ENCODE assay signal across 25 mouse cellular contexts in the genomic region with DNA sequence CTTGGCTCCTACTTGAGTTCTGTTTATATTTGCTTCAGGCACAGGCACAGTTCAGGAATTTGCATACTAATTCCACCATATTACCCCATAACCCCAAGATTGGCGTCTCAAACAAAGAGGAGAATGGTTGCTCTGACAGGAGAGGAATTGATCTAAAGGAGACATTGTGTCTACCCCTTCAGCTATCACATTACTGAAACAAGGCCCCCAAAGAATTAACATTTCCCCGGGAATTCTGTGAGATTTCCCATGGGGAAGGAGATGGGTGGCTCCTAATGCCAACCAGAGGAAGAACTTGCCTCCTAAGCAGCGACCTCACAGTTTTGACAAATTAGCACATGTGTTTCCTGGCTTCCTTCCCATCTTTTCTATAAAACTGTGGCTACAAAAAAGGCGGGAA. TPM values are rescaled to one million over a fixed set of nuclear protein-coding genes. Genes with fewer than 3 reads are reported as not detected.
DNase-seq lines count a peak whose midpoint lies in the region; ATAC-seq and TF ChIP-seq lines count a peak whose summit lies in the region.
"Had no signal": no experiment of that assay in that cellular context is flagged by ENCODE, and none has a peak within 500 bp of the region (broad histone marks: within the 10 kb centered on the region; RNA-seq: fewer than 3 reads in every experiment).

No protein-coding gene starts in this region.

- no peak for TF ChIP-seq RAD21 in CH12.LX (IDR thresholded peaks at IDR 0.05; ENCODE audit: low read depth, low read length)

- no peak for TF ChIP-seq CTCF in lung, embryonic 14.5 days (IDR thresholded peaks at IDR 0.05; ENCODE audit: low read depth)
- TF ChIP-seq CTCF in CH12.LX (conservative IDR thresholded peaks at IDR 0.05 in 1 of 2, IDR thresholded peaks at IDR 0.05 in 1 of 2; ENCODE audit: low read depth in 2 of 2, low read length in 2 of 2) = no peak
- TF ChIP-seq CTCF in brain, embryonic 14.5 days (IDR thresholded peaks at IDR 0.05; ENCODE audit: borderline replicate concordance, extremely low read depth, insufficient read depth, insufficient read length) = no peak

- no peaks in the 10 kb centered on the region for H3K27me3 ChIP-seq in forebrain, embryonic 14.5 days (replicated peaks; ENCODE audit: control insufficient read depth, insufficient read depth, low read length)
- H3K27me3 ChIP-seq in forebrain, embryonic 10.5 days (ENCODE audit: poor library complexity, severe bottlenecking) = no peaks in the 10 kb centered on the region
- no peaks in the 10 kb centered on the region for H3K27me3 ChIP-seq in lung, embryonic 14.5 days (ENCODE audit: insufficient read depth, low read length)
- H3K27me3 ChIP-seq in CH12.LX (replicated peaks) = no peaks in the 10 kb centered on the region
- H3K27me3 ChIP-seq: Patski had no signal

- in situ Hi-C loops in CH12.LX (cut with MboI; ENCODE audit: low pct_ligation_motif_present, low pct_unique_long_range_greater_than_20kb, low sequenced_read_pairs) = no loop called here

- H3K9me3 ChIP-seq in forebrain, embryonic 14.5 days (replicated peaks; ENCODE audit: control insufficient read depth, low read length) = no peaks in the 10 kb centered on the region
- no peaks in the 10 kb centered on the region for H3K9me3 ChIP-seq in forebrain, embryonic 10.5 days
- H3K9me3 ChIP-seq in lung, embryonic 14.5 days (ENCODE audit: low read depth, low read length) = no peaks in the 10 kb centered on the region
- H3K9me3 ChIP-seq in CH12.LX (replicated peaks; ENCODE audit: low read length) = no peaks in the 10 kb centered on the region
- H3K9me3 ChIP-seq: G1E had no signal

- H3K4me2 ChIP-seq in forebrain, embryonic 14.5 days (ENCODE audit: low read length) = no peak overlapping the region
- H3K4me2 ChIP-seq in lung, embryonic 14.5 days = no peak overlapping the region
- peak overlapping the region; percentile 25 for H3K4me2 ChIP-seq in CH12.LX (ENCODE audit: insufficient read depth, low read depth, poor library complexity, severe bottlenecking)

- TF ChIP-seq POLR2A in CH12.LX (IDR thresholded peaks at IDR 0.05; ENCODE audit: low read depth, low read length) = no peak
- TF ChIP-seq POLR2A in brain, embryonic 14.5 days (IDR thresholded peaks at IDR 0.05; ENCODE audit: borderline replicate concordance, extremely low read depth, insufficient read depth, insufficient read length, poor library complexity, severe bottlenecking) = no peak

- no peaks in the 10 kb centered on the region for H3K79me2 ChIP-seq in CH12.LX (replicated peaks; ENCODE audit: control insufficient read depth, extremely low read depth, insufficient read depth, poor library complexity, severe bottlenecking)

- dilution Hi-C loops in CH12.LX (cut with MboI; ENCODE audit: extremely low pct_ligation_motif_present, extremely low pct_unique_long_range_greater_than_20kb, low sequenced_read_pairs) = no loop called here

- no peak overlapping the region for H3K4me3 ChIP-seq in forebrain, embryonic 14.5 days (ENCODE audit: low read depth, low read length)
- no peak overlapping the region for H3K4me3 ChIP-seq in forebrain, embryonic 10.5 days
- H3K4me3 ChIP-seq in lung, embryonic 14.5 days (ENCODE audit: low read depth, low read length) = no peak overlapping the region
- no peak overlapping the region for H3K4me3 ChIP-seq in CH12.LX (replicated peaks in 1 of 3; ENCODE audit: low read depth in 2 of 3, low read length in 2 of 3, poor library complexity in 1 of 3)

- no peaks in the 10 kb centered on the region for H3K36me3 ChIP-seq in forebrain, embryonic 14.5 days (ENCODE audit: control insufficient read depth, insufficient read depth, low read length)
- H3K36me3 ChIP-seq in forebrain, embryonic 10.5 days (replicated peaks) = no peaks in the 10 kb centered on the region
- H3K36me3 ChIP-seq in lung, embryonic 14.5 days (ENCODE audit: insufficient read depth) = no peaks in the 10 kb centered on the region
- no peaks in the 10 kb centered on the region for H3K36me3 ChIP-seq in CH12.LX (replicated peaks in 1 of 2; ENCODE audit: control insufficient read depth in 1 of 2, insufficient read depth in 1 of 2, low read length in 1 of 2)
- H3K36me3 ChIP-seq: G1E had no signal

- WGBS in forebrain, embryonic 14.5 days = 10% methylated on average over 4 of the region's 4 CpGs
- WGBS in forebrain, embryonic 10.5 days = 63% methylated on average over 4 of the region's 4 CpGs
- WGBS in lung, embryonic 14.5 days = 62% methylated on average over 4 of the region's 4 CpGs

- H3K9ac ChIP-seq in forebrain, embryonic 14.5 days (ENCODE audit: low read length) = no peak overlapping the region
- no peak overlapping the region for H3K9ac ChIP-seq in lung, embryonic 14.5 days
- no peak overlapping the region for H3K9ac ChIP-seq in CH12.LX (ENCODE audit: insufficient read depth, low read depth)

- ATAC-seq in forebrain, embryonic 14.5 days = peak; percentile 50; the same call in 1 of the 2 replicates
- no peak for ATAC-seq in lung, embryonic 14.5 days (ENCODE audit: insufficient read depth)
- ATAC-seq: activated CD4-positive, CD25-positive, alpha-beta regulatory T cell, adult 4 months; CD4-positive, CD25-positive, alpha-beta regulatory T cell, adult 4 months; Patski had no signal

- no peak for TF ChIP-seq EP300 in CH12.LX (IDR thresholded peaks at IDR 0.05; ENCODE audit: low read length)

- no peaks in the 10 kb centered on the region for H3K4me1 ChIP-seq in forebrain, embryonic 14.5 days (ENCODE audit: control insufficient read depth, insufficient read depth, low read length)
- peaks cover 10% of the 10 kb centered on the region; the same call in 1 of the 2 replicates for H3K4me1 ChIP-seq in forebrain, embryonic 10.5 days
- H3K4me1 ChIP-seq in lung, embryonic 14.5 days (ENCODE audit: insufficient read depth) = no peaks in the 10 kb centered on the region
- no peaks in the 10 kb centered on the region for H3K4me1 ChIP-seq in CH12.LX (ENCODE audit: control insufficient read depth in 1 of 2, insufficient read depth in 2 of 2)

- peak; percentile 61 for DNase-seq in forebrain, embryonic 14.5 days (ENCODE audit: low spot score)
- DNase-seq in forebrain, embryonic 10.5 days (ENCODE audit: extremely low spot score, low spot score) = no peak
- DNase-seq in lung, embryonic 14.5 days = peak; percentile 19
- no peak for DNase-seq in lung, postnatal 4 days
- no peak for DNase-seq in CH12.LX (ENCODE audit: extremely low read depth)
- DNase-seq in brain, embryonic 14.5 days (ENCODE audit: low read depth) = peak; percentile 75
- DNase-seq in urinary bladder, postnatal 14 days (ENCODE audit: low spot score) = no peak
- DNase-seq in kidney, postnatal 4 days = no peak
- DNase-seq: adrenal gland, adult 2 months; adrenal gland, adult 8-10 months; adrenal gland, postnatal 10 days; adrenal gland, postnatal 14 days; adrenal gland, postnatal 25 days; adrenal gland, postnatal 36 days; B cell, adult 2 months; cerebellum, adult 11 months; cerebellum, adult 11-12 months; cerebellum, adult 18-20 months; cerebellum, adult 2 months had no signal

- H3K27ac ChIP-seq in forebrain, embryonic 14.5 days (ENCODE audit: low read depth, low read length) = no peak overlapping the region
- H3K27ac ChIP-seq in forebrain, embryonic 10.5 days = no peak overlapping the region
- H3K27ac ChIP-seq in lung, embryonic 14.5 days (ENCODE audit: low read depth) = no peak overlapping the region
- no peak overlapping the region for H3K27ac ChIP-seq in CH12.LX (ENCODE audit: insufficient read depth, low read depth)

TF ChIP-seq in CH12.LX, 34 proteins besides CTCF, POLR2A, EP300 and RAD21:
- TF ChIP-seq ELF1 (IDR thresholded peaks at IDR 0.05; ENCODE audit: low read depth, low read length) = no peak
- no peak for TF ChIP-seq MAFK (IDR thresholded peaks at IDR 0.05; ENCODE audit: insufficient replicate concordance, low read length)
- TF ChIP-seq SIN3A (IDR thresholded peaks at IDR 0.05; ENCODE audit: low read length) = no peak
- no peak for TF ChIP-seq TCF12 (IDR thresholded peaks at IDR 0.05; ENCODE audit: low read depth, low read length)
- no peak for TF ChIP-seq NELFE (IDR thresholded peaks at IDR 0.05; ENCODE audit: low read depth, low read length)
- TF ChIP-seq UBTF (IDR thresholded peaks at IDR 0.05; ENCODE audit: low read depth, low read length) = no peak
- TF ChIP-seq MEF2A (IDR thresholded peaks at IDR 0.05; ENCODE audit: borderline replicate concordance, low read depth, low read length) = no peak
- TF ChIP-seq ZC3H11A (IDR thresholded peaks at IDR 0.05; ENCODE audit: low read depth, low read length) = no peak
- TF ChIP-seq MYC (IDR thresholded peaks at IDR 0.05; ENCODE audit: low read depth, low read length) = no peak
- no peak for TF ChIP-seq JUN (IDR thresholded peaks at IDR 0.05; ENCODE audit: insufficient read depth, low read depth, low read length)
- no peak for TF ChIP-seq GABPA (IDR thresholded peaks at IDR 0.05; ENCODE audit: insufficient replicate concordance, low read depth, low read length)

RNA-seq across cellular contexts. Expression of a gene that starts 18.8 kb away (rescaled TPM):
- polyA plus RNA-seq in forebrain, embryonic 14.5 days (2014; fragmentation: Nextera tagmentation; extraction: Ambion mirVana) = 0.09 TPM in 1 of 2 replicates, not detected in the other
- 0.38 TPM in 1 of 2 replicates, not detected in the other for polyA plus RNA-seq in forebrain, embryonic 10.5 days (2016; fragmentation: Nextera tagmentation; extraction: Ambion mirVana)
- polyA plus RNA-seq in lung, embryonic 14.5 days (2014; fragmentation: Nextera tagmentation; extraction: Ambion mirVana) = 10.9 and 11.4 TPM in 2 replicates
- 0.42 and 0.51 TPM in 2 replicates for total RNA-seq in CH12.LX (2012; rRNA removed)
- 0.66 and 0.85 TPM in 2 replicates for total RNA-seq in CH12.LX (2014; rRNA removed)
- polyA plus RNA-seq in CH12.LX (2012; ENCODE audit: insufficient read length, low read depth) = 1.4 and 2.3 TPM in 2 replicates
- 0.10 and 0.34 TPM in 2 replicates for polyA plus RNA-seq in brain, embryonic 14.5 days (2012; rRNA removed)
- total RNA-seq: adrenal gland, adult 2 months; adrenal gland, postnatal 14 days; adrenal gland, postnatal 25 days; adrenal gland, postnatal 36 days; MEL had no signal
- polyA plus RNA-seq: activated CD4-positive, CD25-positive, alpha-beta regulatory T cell, adult 4 months; C2C12; CD4-positive, CD25-positive, alpha-beta regulatory T cell, adult 4 months; G1E had no signal

Comparison
In these comparisons a context has a peak if more than half of its experiments do, and no peak if none do; other contexts are left out.
1. DNase-seq: peak in forebrain, embryonic 14.5 days (single experiment), lung, embryonic 14.5 days (single experiment) and brain, embryonic 14.5 days (single experiment); none in forebrain, embryonic 10.5 days (single experiment), lung, postnatal 4 days (0 of 2), CH12.LX (single experiment), urinary bladder, postnatal 14 days (single experiment) and kidney, postnatal 4 days (0 of 2).